Mouse (Mus musculus) ES-Bruce4 (cell line): ENCODE measurements around the gene Pls1.

Source experiments
- CTCF ChIP-seq: IDR thresholded peaks from one replicate; pipeline ENCODE4 v1.8.1; 2011; ENCODE audit warnings: low read depth, low read length
- EP300 ChIP-seq: IDR thresholded peaks from 2 replicates; pipeline ENCODE4 v1.6.1; 2011; ENCODE audit warnings: low read depth, low read length; ENCODE audit not compliant: insufficient read depth
- POLR2A ChIP-seq: IDR thresholded peaks from one replicate; pipeline ENCODE4 v1.8.1; 2011; ENCODE audit warnings: low read length; ENCODE audit not compliant: insufficient read depth

DNA sequence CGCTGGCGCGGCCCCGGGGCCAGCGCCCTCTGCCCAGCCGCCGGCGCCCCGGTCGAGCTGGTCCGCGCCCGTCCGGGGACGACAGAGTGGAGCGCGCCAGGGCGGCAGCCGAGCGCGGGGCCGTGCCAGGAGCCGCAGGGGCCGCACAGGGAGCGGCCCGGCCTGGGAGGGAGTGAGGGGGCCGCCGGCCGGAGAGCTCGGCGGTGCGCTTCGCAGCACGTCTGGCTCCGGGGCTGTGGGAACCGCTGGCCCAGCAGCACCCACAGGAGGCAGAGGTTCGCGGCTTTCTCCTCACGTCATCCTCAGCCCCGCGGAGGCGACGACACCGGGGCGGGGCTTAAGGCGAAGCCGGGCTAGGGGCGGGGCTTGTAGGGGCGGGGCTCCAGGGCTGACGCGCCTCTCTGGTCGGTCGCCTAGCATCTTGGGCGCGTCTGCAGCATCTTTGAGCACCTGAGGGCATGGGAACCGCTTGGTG is 95.0 kb downstream of the Pls1 start, which contains the start of gene Trpc1:
- TF ChIP-seq CTCF (no peak), POLR2A (no peak), EP300 (no peak)
